ENCODE assay signal across 14 mouse cellular contexts in the genomic region with DNA sequence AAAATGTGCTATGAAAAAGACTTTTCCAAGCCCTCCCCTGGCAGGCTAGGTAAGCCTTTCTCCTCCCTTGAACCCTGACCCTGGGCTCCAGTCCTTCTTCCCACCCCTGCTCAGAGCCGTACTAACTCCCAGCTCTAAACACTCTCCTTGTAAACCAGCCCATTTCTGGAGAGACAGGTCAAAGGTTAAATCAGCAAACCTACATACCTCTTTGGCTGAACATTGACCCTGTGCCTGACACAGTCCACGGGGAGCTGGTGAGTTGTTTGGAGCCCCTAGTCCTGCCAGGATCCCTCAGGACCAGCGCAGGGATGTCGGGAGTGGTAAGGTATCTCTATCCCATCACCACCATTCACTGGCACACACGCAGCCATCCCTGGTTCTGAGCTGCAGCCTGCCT. TPM values are rescaled to one million over a fixed set of nuclear protein-coding genes. Genes with fewer than 3 reads are reported as not detected.
DNase-seq lines count a peak whose midpoint lies in the region; ATAC-seq and TF ChIP-seq lines count a peak whose summit lies in the region.
"Had no signal": no experiment of that assay in that cellular context is flagged by ENCODE, and none has a peak within 500 bp of the region (broad histone marks: within the 10 kb centered on the region; RNA-seq: fewer than 3 reads in every experiment).

No protein-coding gene starts in this region.

- no peaks in the 10 kb centered on the region for H3K9me3 ChIP-seq in stomach, embryonic 14.5 days (ENCODE audit: control insufficient read depth, low read depth, low read length)
- no peaks in the 10 kb centered on the region for H3K9me3 ChIP-seq in stomach, postnatal 0 days (ENCODE audit: control insufficient read depth, low read length)
- no peaks in the 10 kb centered on the region for H3K9me3 ChIP-seq in liver, embryonic 11.5 days (ENCODE audit: control insufficient read depth, low read length)
- no peaks in the 10 kb centered on the region for H3K9me3 ChIP-seq in forebrain, embryonic 12.5 days
- H3K9me3 ChIP-seq: limb, embryonic 13.5 days; midbrain, embryonic 13.5 days had no signal

- H3K4me2 ChIP-seq in stomach, embryonic 14.5 days (replicated peaks; ENCODE audit: low read depth, low read length) = no peak overlapping the region
- H3K4me2 ChIP-seq in stomach, postnatal 0 days (replicated peaks; ENCODE audit: low read depth) = no peak overlapping the region
- peak overlapping the region; percentile 12; the same call in 1 of the 2 replicates for H3K4me2 ChIP-seq in liver, embryonic 11.5 days
- H3K4me2 ChIP-seq in forebrain, embryonic 12.5 days = no peak overlapping the region
- H3K4me2 ChIP-seq: limb, embryonic 13.5 days; midbrain, embryonic 13.5 days had no signal

- no peak overlapping the region for H3K27ac ChIP-seq in stomach, embryonic 14.5 days (ENCODE audit: low read length)
- H3K27ac ChIP-seq in stomach, postnatal 0 days (replicated peaks) = no peak overlapping the region
- H3K27ac ChIP-seq in liver, embryonic 11.5 days (ENCODE audit: low read depth, low read length) = no peak overlapping the region
- H3K27ac ChIP-seq in forebrain, embryonic 12.5 days = no peak overlapping the region
- H3K27ac ChIP-seq: limb, embryonic 13.5 days; midbrain, embryonic 13.5 days had no signal

- 0 out of 2 replicates have a peak, but pooled peaks have one; percentile 4 for ATAC-seq in stomach, embryonic 14.5 days (ENCODE audit: insufficient number of reproducible peaks, insufficient read depth, low FRiP score, low read depth)
- no peak for ATAC-seq in stomach, postnatal 0 days (ENCODE audit: low FRiP score, low TSS enrichment)
- ATAC-seq in liver, embryonic 11.5 days (replicated peaks; ENCODE audit: low FRiP score) = 0 out of 2 replicates have a peak, but pooled peaks have one; percentile 18
- ATAC-seq in forebrain, embryonic 12.5 days (ENCODE audit: low FRiP score) = no peak
- ATAC-seq: midbrain, embryonic 13.5 days had no signal

- H3K4me3 ChIP-seq in stomach, embryonic 14.5 days (ENCODE audit: low read depth, low read length) = no peak overlapping the region
- H3K4me3 ChIP-seq in stomach, postnatal 0 days (ENCODE audit: low read depth, low read length) = no peak overlapping the region
- no peak overlapping the region for H3K4me3 ChIP-seq in liver, embryonic 11.5 days (ENCODE audit: low read depth, low read length)
- no peak overlapping the region for H3K4me3 ChIP-seq in forebrain, embryonic 12.5 days (replicated peaks)
- H3K4me3 ChIP-seq: limb, embryonic 13.5 days; midbrain, embryonic 13.5 days had no signal

- no peak overlapping the region for H3K9ac ChIP-seq in stomach, embryonic 14.5 days (replicated peaks; ENCODE audit: low read depth, low read length)
- H3K9ac ChIP-seq in stomach, postnatal 0 days (ENCODE audit: low read length) = no peak overlapping the region
- no peak overlapping the region for H3K9ac ChIP-seq in liver, embryonic 11.5 days (ENCODE audit: low read depth, low read length)
- no peak overlapping the region for H3K9ac ChIP-seq in forebrain, embryonic 12.5 days
- H3K9ac ChIP-seq: limb, embryonic 13.5 days; midbrain, embryonic 13.5 days had no signal

- no peaks in the 10 kb centered on the region for H3K27me3 ChIP-seq in stomach, embryonic 14.5 days (ENCODE audit: control insufficient read depth, insufficient read depth, low read length)
- H3K27me3 ChIP-seq in stomach, postnatal 0 days (ENCODE audit: control insufficient read depth, insufficient read depth, low read length) = no peaks in the 10 kb centered on the region
- H3K27me3 ChIP-seq in liver, embryonic 11.5 days (replicated peaks; ENCODE audit: control insufficient read depth, insufficient read depth, low read length) = no peaks in the 10 kb centered on the region
- no peaks in the 10 kb centered on the region for H3K27me3 ChIP-seq in forebrain, embryonic 12.5 days
- H3K27me3 ChIP-seq: limb, embryonic 13.5 days; midbrain, embryonic 13.5 days had no signal

- H3K36me3 ChIP-seq in stomach, embryonic 14.5 days (ENCODE audit: control insufficient read depth, insufficient read depth, low read length) = no peaks in the 10 kb centered on the region
- no peaks in the 10 kb centered on the region for H3K36me3 ChIP-seq in stomach, postnatal 0 days (ENCODE audit: control insufficient read depth, insufficient read depth, low read length)
- H3K36me3 ChIP-seq in liver, embryonic 11.5 days (ENCODE audit: control insufficient read depth, insufficient read depth, low read length) = no peaks in the 10 kb centered on the region
- no peaks in the 10 kb centered on the region for H3K36me3 ChIP-seq in forebrain, embryonic 12.5 days (replicated peaks)
- H3K36me3 ChIP-seq: limb, embryonic 13.5 days; midbrain, embryonic 13.5 days had no signal

- 41% methylated on average over 5 of the region's 5 CpGs for WGBS in stomach, embryonic 14.5 days
- 41% methylated on average over 5 of the region's 5 CpGs for WGBS in stomach, postnatal 0 days
- 58% methylated on average over 5 of the region's 5 CpGs for WGBS in liver, embryonic 11.5 days
- WGBS in forebrain, embryonic 12.5 days = 53% methylated on average over 5 of the region's 5 CpGs

- DNase-seq in embryo, embryonic 9.5 days (ENCODE audit: extremely low spot score) = peak; percentile 53
- DNase-seq in embryo, embryonic 10.5 days (ENCODE audit: low spot score) = no peak
- no peak for DNase-seq in stomach, postnatal 0 days (ENCODE audit: low spot score)
- no peak for DNase-seq in liver, embryonic 11.5 days (ENCODE audit: low spot score)
- peak; percentile 89 for DNase-seq in yolk sac, embryonic 10.5 days (ENCODE audit: low spot score)
- no peak for DNase-seq in gastrocnemius, adult 8-10 months (ENCODE audit: low spot score in 2 of 2)
- DNase-seq: adrenal gland, adult 8-10 months; cerebellum, adult 9-10 months; lung, postnatal 36 days; right cerebral cortex, postnatal 25 days had no signal

- peaks cover 33% of the 10 kb centered on the region for H3K4me1 ChIP-seq in stomach, embryonic 14.5 days (ENCODE audit: control insufficient read depth, insufficient read depth, low read length)
- H3K4me1 ChIP-seq in stomach, postnatal 0 days (replicated peaks; ENCODE audit: control insufficient read depth, insufficient read depth) = 0 out of 2 replicates have a peak, but pooled peaks cover 2% of the 10 kb centered on the region
- peaks cover 41% of the 10 kb centered on the region for H3K4me1 ChIP-seq in liver, embryonic 11.5 days (replicated peaks; ENCODE audit: control insufficient read depth, insufficient read depth, low read length)
- H3K4me1 ChIP-seq in forebrain, embryonic 12.5 days = peaks cover 2% of the 10 kb centered on the region

- TF ChIP-seq EP300 in stomach, postnatal 0 days (optimal IDR thresholded peaks at IDR 0.05) = no peak

- TF ChIP-seq CTCF in stomach, postnatal 0 days (IDR thresholded peaks at IDR 0.05; ENCODE audit: low read depth) = no peak

RNA-seq across cellular contexts. Expression of a gene that starts 15.8 kb away (rescaled TPM):
- polyA plus RNA-seq in stomach, embryonic 14.5 days (2014; fragmentation: Nextera tagmentation; extraction: Ambion mirVana) = 11.5 and 12.4 TPM in 2 replicates
- polyA plus RNA-seq in stomach, postnatal 0 days (2015; fragmentation: Nextera tagmentation; extraction: Ambion mirVana) = 10.1 and 11.7 TPM in 2 replicates
- polyA plus RNA-seq in liver, embryonic 11.5 days (2014; fragmentation: Nextera tagmentation; extraction: Ambion mirVana) = 4.9 and 7.9 TPM in 2 replicates
- 18.6 and 20.8 TPM in 2 replicates for polyA plus RNA-seq in forebrain, embryonic 12.5 days (2016; fragmentation: Nextera tagmentation; extraction: Ambion mirVana)
- total RNA-seq in gastrocnemius, adult 8-10 months (2022) = 1 to 10 TPM in 3 of 4 experiments, under 1 TPM in 1; 0.51 to 2.6 (median 1.4) TPM

RNA-seq across cellular contexts. Expression of a gene that starts 41.6 kb away (rescaled TPM):
- 960 and 1,086 TPM in 2 replicates for polyA plus RNA-seq in stomach, embryonic 14.5 days (2014; fragmentation: Nextera tagmentation; extraction: Ambion mirVana)
- polyA plus RNA-seq in stomach, postnatal 0 days (2015; fragmentation: Nextera tagmentation; extraction: Ambion mirVana) = 609 and 626 TPM in 2 replicates
- polyA plus RNA-seq in liver, embryonic 11.5 days (2014; fragmentation: Nextera tagmentation; extraction: Ambion mirVana) = 1,069 and 1,113 TPM in 2 replicates
- polyA plus RNA-seq in forebrain, embryonic 12.5 days (2016; fragmentation: Nextera tagmentation; extraction: Ambion mirVana) = 607 and 697 TPM in 2 replicates
- 100 to 1,000 TPM; 211 to 298 (median 263) TPM for total RNA-seq in gastrocnemius, adult 8-10 months (2022)

Comparison
In these comparisons a context has a peak if more than half of its experiments do, and no peak if none do; other contexts are left out.
1. DNase-seq: peak in embryo, embryonic 9.5 days (single experiment) and yolk sac, embryonic 10.5 days (single experiment); none in embryo, embryonic 10.5 days (single experiment), stomach, postnatal 0 days (single experiment), liver, embryonic 11.5 days (single experiment) and gastrocnemius, adult 8-10 months (0 of 2).
2. ATAC-seq: peak in stomach, embryonic 14.5 days (single experiment) and liver, embryonic 11.5 days (single experiment); none in stomach, postnatal 0 days (single experiment) and forebrain, embryonic 12.5 days (single experiment).